Mouse (Mus musculus) leukemia stem cell, adult 10-12 weeks (primary cell): ENCODE results near the gene Fxyd7. TPM values are rescaled to one million over a fixed set of nuclear protein-coding genes. Genes with fewer than 3 reads are reported as not detected.

ENCODE experiments used
- polyA plus RNA-seq: library from polyadenylated mRNA; stranded (reverse); fragments of >175 nt; gene quantifications from 2 replicates; pipeline ENCODE4 v1.2.3, GENCODE M21; 2012; ENCODE audit warnings: low replicate concordance

Fxyd7 gene
- polyA plus RNA-seq, result not detected in 2 replicates

GRCm38 (mm10) chr7:31051321-31052021 is at the start of gene Fxyd7:
TSS of gene Fxyd7 (minus strand) at chr7:31051467.

GRCm38 (mm10) chr7:31076492-31076891 is 25.2 kb upstream of the Fxyd7 start, which contains the start of gene Fxyd3:
TSS of gene Fxyd3 (minus strand) at chr7:31076704.

GRCm38 (mm10) chr7:31059108-31059507 is 7.8 kb upstream of the Fxyd7 start, which contains the start of gene Lgi4:
TSS of gene Lgi4 (plus strand) at chr7:31059342.

GRCm38 (mm10) chr7:31057071-31057470 is 5.8 kb upstream of the Fxyd7 start, which contains the start of gene Fxyd1:
TSS of gene Fxyd1 (minus strand) at chr7:31057199.

GRCm38 (mm10) chr7:31042431-31042910 is 8.8 kb downstream of the Fxyd7 start, which contains the start of gene Fxyd5:
TSS of gene Fxyd5 (minus strand) at chr7:31042481.

Other genes starting within 250 kb of the Fxyd7 start
- 0.46 and 5.5 TPM in 2 replicates for gene Ffar2, start 227.7 kb downstream of the Fxyd7 start, polyA plus RNA-seq
- gene Ffar3, start 195.3 kb downstream of the Fxyd7 start, polyA plus RNA-seq, result not detected in 2 replicates
- 3.9 and 5.1 TPM in 2 replicates for gene Ffar1, start 189.9 kb downstream of the Fxyd7 start, polyA plus RNA-seq
- 11.3 and 33.3 TPM in 2 replicates for gene Cd22, start 171.1 kb downstream of the Fxyd7 start, polyA plus RNA-seq
- gene Mag, start 136.6 kb downstream of the Fxyd7 start, polyA plus RNA-seq, result 0.84 and 1.1 TPM in 2 replicates
- gene Hamp2, start 126.8 kb downstream of the Fxyd7 start, polyA plus RNA-seq, result not detected in 2 replicates
- gene Hamp, start 107.4 kb downstream of the Fxyd7 start, polyA plus RNA-seq, result not detected in 2 replicates
- gene Usf2, start 94.7 kb downstream of the Fxyd7 start, polyA plus RNA-seq, result 142 TPM in 2 replicates
- 0.94 and 1.5 TPM in 2 replicates for gene Lsr, start 78.0 kb downstream of the Fxyd7 start, polyA plus RNA-seq
- 0.07 TPM in 1 of 2 replicates, not detected in the other for gene Fam187b, start 77.7 kb downstream of the Fxyd7 start, polyA plus RNA-seq
- gene Fxyd5, start 9.0 kb downstream of the Fxyd7 start, polyA plus RNA-seq, result 153 and 186 TPM in 2 replicates
- 6.3 and 19.0 TPM in 2 replicates for gene Fxyd1, start 5.7 kb upstream of the Fxyd7 start, polyA plus RNA-seq
- 0.14 TPM in 1 of 2 replicates, not detected in the other for gene Lgi4, start 7.9 kb upstream of the Fxyd7 start, polyA plus RNA-seq
- not detected in 2 replicates for gene Fxyd3, start 25.2 kb upstream of the Fxyd7 start, polyA plus RNA-seq
- gene Hpn, start 63.8 kb upstream of the Fxyd7 start, polyA plus RNA-seq, result 33.5 and 120 TPM in 2 replicates
- gene Scn1b, start 75.5 kb upstream of the Fxyd7 start, polyA plus RNA-seq, result 11.9 and 13.5 TPM in 2 replicates
- gene Gramd1a, start 104.4 kb upstream of the Fxyd7 start, polyA plus RNA-seq, result 147 and 221 TPM in 2 replicates
- gene Scgb2b2, start 239.0 kb upstream of the Fxyd7 start, polyA plus RNA-seq, result not detected in 2 replicates
- gene Scgb1b2, start 240.4 kb upstream of the Fxyd7 start, polyA plus RNA-seq, result not detected in 2 replicates